Mouse (Mus musculus): ENCODE results near the gene Hoxb1.

The Hoxb1 gene

GRCm38 (mm10) chr11:96350341-96350624 lies 15.3 kb upstream of the Hoxb1 start, which contains the start of gene Hoxb2:
TSS of gene Hoxb2 (plus strand) at chr11:96350525.
- no peak for DNase-seq (ENCODE audit: low spot score)

- DNase-seq (ENCODE audit: low spot score) = no peak
Measured at GRCm38 (mm10) chr11:96350791-96351190, 14.8 kb upstream of the Hoxb1 start.

GRCm38 (mm10) chr11:96351312-96351711 lies 14.2 kb upstream of the Hoxb1 start:
- DNase-seq (ENCODE audit: low spot score) = no peak

GRCm38 (mm10) chr11:96351831-96352230 lies 13.7 kb upstream of the Hoxb1 start:
- DNase-seq (ENCODE audit: low spot score) = no peak

- no peak for DNase-seq (ENCODE audit: low spot score)
Measured at GRCm38 (mm10) chr11:96352691-96353521, 12.6 kb upstream of the Hoxb1 start.

GRCm38 (mm10) chr11:96353522-96353841 lies 12.1 kb upstream of the Hoxb1 start:
- DNase-seq (ENCODE audit: low spot score) = no peak

GRCm38 (mm10) chr11:96353939-96354338 lies 11.6 kb upstream of the Hoxb1 start:
- no peak for DNase-seq (ENCODE audit: low spot score)

GRCm38 (mm10) chr11:96354376-96354775 lies 11.2 kb upstream of the Hoxb1 start:
- DNase-seq (ENCODE audit: low spot score) = no peak

GRCm38 (mm10) chr11:96354801-96355311 lies 10.7 kb upstream of the Hoxb1 start:
- DNase-seq (ENCODE audit: low spot score) = no peak

GRCm38 (mm10) chr11:96363807-96364206 lies 1.7 kb upstream of the Hoxb1 start:
- no peak for DNase-seq (ENCODE audit: low spot score)

- DNase-seq (ENCODE audit: low spot score) = no peak
Measured at GRCm38 (mm10) chr11:96366092-96367041, 815 bp downstream of the Hoxb1 start.

GRCm38 (mm10) chr11:96367141-96367540 lies 1.6 kb downstream of the Hoxb1 start:
- DNase-seq (ENCODE audit: low spot score) = no peak

- no peak for DNase-seq (ENCODE audit: low spot score)
Measured at GRCm38 (mm10) chr11:96368686-96369085, 3.1 kb downstream of the Hoxb1 start.

- DNase-seq (ENCODE audit: low spot score) = no peak
Measured at GRCm38 (mm10) chr11:96369140-96369539, 3.6 kb downstream of the Hoxb1 start.

GRCm38 (mm10) chr11:96371726-96372125 lies 6.2 kb downstream of the Hoxb1 start:
- no peak for DNase-seq (ENCODE audit: low spot score)

GRCm38 (mm10) chr11:96372519-96372918 lies 7.0 kb downstream of the Hoxb1 start:
- DNase-seq (ENCODE audit: low spot score) = no peak

GRCm38 (mm10) chr11:96374810-96375209 lies 9.3 kb downstream of the Hoxb1 start:
- no peak for DNase-seq (ENCODE audit: low spot score)

GRCm38 (mm10) chr11:96383381-96383780 lies 17.8 kb downstream of the Hoxb1 start:
- DNase-seq (ENCODE audit: low spot score) = no peak

- no peak for DNase-seq (ENCODE audit: low spot score)
Measured at GRCm38 (mm10) chr11:96387635-96388034, 22.1 kb downstream of the Hoxb1 start.

GRCm38 (mm10) chr11:96396772-96397626 lies 31.4 kb downstream of the Hoxb1 start:
- no peak for DNase-seq (ENCODE audit: low spot score)

GRCm38 (mm10) chr11:96397806-96398335 lies 32.3 kb downstream of the Hoxb1 start:
- no peak for DNase-seq (ENCODE audit: low spot score)

GRCm38 (mm10) chr11:96399923-96400322 lies 34.4 kb downstream of the Hoxb1 start:
- DNase-seq (ENCODE audit: low spot score) = no peak

Data from left cerebral cortex, adult 11 months (tissue).